Mouse (Mus musculus): ENCODE results near the gene Wdr49. TPM values are rescaled to one million over a fixed set of nuclear protein-coding genes. Genes with fewer than 3 reads are reported as not detected.

Wdr49 gene
- polyA plus RNA-seq, 1 experiment from 2014 or later: not detected

GRCm38 (mm10) chr3:75297026-75297757, 184.8 kb downstream of the Wdr49 start:
- no peaks in the 10 kb centered on the region for H3K9me3 ChIP-seq (replicated peaks)
- peaks cover 4% of the 10 kb centered on the region; the same call in 1 of the 2 replicates for H3K4me1 ChIP-seq
- no peak overlapping the region for H3K9ac ChIP-seq
- no peak overlapping the region for H3K27ac ChIP-seq
- no peak overlapping the region for H3K4me2 ChIP-seq (replicated peaks)
- no peaks in the 10 kb centered on the region for H3K36me3 ChIP-seq
- H3K27me3 ChIP-seq: no peaks in the 10 kb centered on the region
- no peak for ATAC-seq (ENCODE audit: low FRiP score)
- H3K4me3 ChIP-seq: no peak overlapping the region
- WGBS: 43% methylated on average over 2 of the region's 2 CpGs

GRCm38 (mm10) chr3:75293243-75293642, 188.7 kb downstream of the Wdr49 start:
- no peak overlapping the region for H3K4me3 ChIP-seq
- no peaks in the 10 kb centered on the region for H3K9me3 ChIP-seq (replicated peaks)
- H3K9ac ChIP-seq: no peak overlapping the region
- no peaks in the 10 kb centered on the region for H3K27me3 ChIP-seq
- H3K27ac ChIP-seq: no peak overlapping the region
- WGBS: 87% methylated on average over 2 of the region's 2 CpGs
- H3K36me3 ChIP-seq: no peaks in the 10 kb centered on the region
- H3K4me1 ChIP-seq: peaks cover 4% of the 10 kb centered on the region; the same call in 1 of the 2 replicates
- H3K4me2 ChIP-seq (replicated peaks): no peak overlapping the region
- no peak for ATAC-seq (ENCODE audit: low FRiP score)

- H3K27me3 ChIP-seq: no peaks in the 10 kb centered on the region
- no peak overlapping the region for H3K27ac ChIP-seq
- no peak overlapping the region for H3K9ac ChIP-seq
- H3K36me3 ChIP-seq: no peaks in the 10 kb centered on the region
- no peak overlapping the region for H3K4me2 ChIP-seq (replicated peaks)
- H3K4me3 ChIP-seq: no peak overlapping the region
- no peaks in the 10 kb centered on the region for H3K4me1 ChIP-seq
- H3K9me3 ChIP-seq (replicated peaks): no peaks in the 10 kb centered on the region
- WGBS: 82% methylated on average over 4 of the region's 4 CpGs
- ATAC-seq (ENCODE audit: low FRiP score): no peak
Measured at GRCm38 (mm10) chr3:75277455-75277854, 204.5 kb downstream of the Wdr49 start.

GRCm38 (mm10) chr3:75276522-75276921, 205.4 kb downstream of the Wdr49 start:
- WGBS: 92% methylated on average over 3 of the region's 3 CpGs
- Histone ChIP-seq H3K4me3 (no peak overlapping the region), H3K4me1 (no peaks in the 10 kb centered on the region), H3K36me3 (no peaks in the 10 kb centered on the region), H3K9me3 (replicated peaks) (no peaks in the 10 kb centered on the region), H3K27me3 (no peaks in the 10 kb centered on the region), H3K4me2 (replicated peaks) (no peak overlapping the region), H3K27ac (no peak overlapping the region), H3K9ac (no peak overlapping the region)
- no peak for ATAC-seq (ENCODE audit: low FRiP score)

GRCm38 (mm10) chr3:75275127-75275526, 206.8 kb downstream of the Wdr49 start:
- no peaks in the 10 kb centered on the region for H3K27me3 ChIP-seq

GRCm38 (mm10) chr3:75269978-75270377, 212.0 kb downstream of the Wdr49 start, which contains the start of gene Serpini2:
Gene Serpini2 (minus strand): TSS chr3:75270078.
- WGBS: 87% methylated on average over 2 of the region's 2 CpGs
- ATAC-seq (ENCODE audit: low FRiP score): no peak
- Histone ChIP-seq H3K4me2 (replicated peaks) (no peak within 1 kb of the TSS), H3K4me3 (no peak within 1 kb of the TSS), H3K27ac (no peak within 1 kb of the TSS), H3K4me1 (no peaks in the 10 kb centered on the region), H3K36me3 (no peaks in the 10 kb centered on the region), H3K27me3 (no peaks in the 10 kb centered on the region), H3K9ac (no peak within 1 kb of the TSS), H3K9me3 (replicated peaks) (no peaks in the 10 kb centered on the region)

More at GRCm38 (mm10) chr3:75275127-75275526, 206.8 kb downstream of the Wdr49 start:
- H3K4me2 ChIP-seq (replicated peaks): no peak overlapping the region
- no peak for ATAC-seq (ENCODE audit: low FRiP score)
- no peaks in the 10 kb centered on the region for H3K9me3 ChIP-seq (replicated peaks)
- no peak overlapping the region for H3K27ac ChIP-seq
- no peaks in the 10 kb centered on the region for H3K4me1 ChIP-seq
- no peak overlapping the region for H3K9ac ChIP-seq
- no peak overlapping the region for H3K4me3 ChIP-seq
- H3K36me3 ChIP-seq: no peaks in the 10 kb centered on the region

- Histone ChIP-seq H3K4me3 (no peak overlapping the region), H3K4me1 (no peaks in the 10 kb centered on the region), H3K4me2 (replicated peaks) (no peak overlapping the region), H3K9me3 (replicated peaks) (no peaks in the 10 kb centered on the region), H3K27me3 (no peaks in the 10 kb centered on the region), H3K36me3 (no peaks in the 10 kb centered on the region), H3K9ac (no peak overlapping the region), H3K27ac (no peak overlapping the region)
- no peak for ATAC-seq (ENCODE audit: low FRiP score)
Measured at GRCm38 (mm10) chr3:75259356-75259755, 222.6 kb downstream of the Wdr49 start.

Other genes with a start within 250 kb of the Wdr49 start
- gene Serpini2, start 212.1 kb downstream of the Wdr49 start, polyA plus RNA-seq (2016; fragmentation: Nextera tagmentation; extraction: Ambion mirVana): not detected in 2 replicates
- 80.0 and 93.3 TPM in 2 replicates for gene Pdcd10, start 74.7 kb upstream of the Wdr49 start, polyA plus RNA-seq (2016; fragmentation: Nextera tagmentation; extraction: Ambion mirVana)
- gene Serpini1, start 75.4 kb upstream of the Wdr49 start, polyA plus RNA-seq (2016; fragmentation: Nextera tagmentation; extraction: Ambion mirVana): 54.5 and 61.0 TPM in 2 replicates

All from hindbrain, embryonic 12.5 days (tissue).